Mouse (Mus musculus) skeletal muscle tissue, adult 2 months (tissue): ENCODE results near the gene Hsp90ab1.

Experiments
- DNase-seq: peaks from one replicate; pipeline ENCODE4 v3.0.0-alpha.2; 2012; ENCODE audit warnings: low read depth, low spot score

The Hsp90ab1 gene

GRCm38 (mm10) chr17:45596631-45597396, 23.7 kb upstream of the Hsp90ab1 start:
- peak; percentile 88 for DNase-seq

GRCm38 (mm10) chr17:45595736-45596390, 22.8 kb upstream of the Hsp90ab1 start:
- DNase-seq: no peak

GRCm38 (mm10) chr17:45594881-45595735, 22.0 kb upstream of the Hsp90ab1 start:
- no peak for DNase-seq

GRCm38 (mm10) chr17:45594195-45594594, 21.1 kb upstream of the Hsp90ab1 start:
- DNase-seq: no peak

GRCm38 (mm10) chr17:45593479-45593878, 20.4 kb upstream of the Hsp90ab1 start:
- no peak for DNase-seq

- DNase-seq: peak; percentile 73
Observed at GRCm38 (mm10) chr17:45592606-45593431, 19.7 kb upstream of the Hsp90ab1 start.

- DNase-seq: peak; percentile 85
Observed at GRCm38 (mm10) chr17:45591701-45592605, 18.9 kb upstream of the Hsp90ab1 start.

- DNase-seq: no peak
Observed at GRCm38 (mm10) chr17:45590410-45590809, 17.3 kb upstream of the Hsp90ab1 start.

GRCm38 (mm10) chr17:45589844-45590243, 16.8 kb upstream of the Hsp90ab1 start:
- no peak for DNase-seq

- no peak for DNase-seq
Observed at GRCm38 (mm10) chr17:45589236-45589635, 16.2 kb upstream of the Hsp90ab1 start.

- DNase-seq: no peak
Observed at GRCm38 (mm10) chr17:45588370-45588769, 15.3 kb upstream of the Hsp90ab1 start.

- no peak for DNase-seq
Observed at GRCm38 (mm10) chr17:45586449-45586837, 13.4 kb upstream of the Hsp90ab1 start.

GRCm38 (mm10) chr17:45585725-45586448, 12.8 kb upstream of the Hsp90ab1 start:
- DNase-seq: no peak

GRCm38 (mm10) chr17:45584939-45585678, 12.0 kb upstream of the Hsp90ab1 start:
- peak; percentile 85 for DNase-seq

- peak; percentile 83 for DNase-seq
Observed at GRCm38 (mm10) chr17:45584096-45584896, 11.2 kb upstream of the Hsp90ab1 start.

- no peak for DNase-seq
Observed at GRCm38 (mm10) chr17:45582715-45583355, 9.8 kb upstream of the Hsp90ab1 start.

GRCm38 (mm10) chr17:45582188-45582587, 9.1 kb upstream of the Hsp90ab1 start:
- DNase-seq: no peak
